Mouse (Mus musculus) gastrocnemius, postnatal 14 days (tissue): ENCODE data around the gene Zmat3. TPM values are rescaled to one million over a fixed set of nuclear protein-coding genes. Genes with fewer than 3 reads are reported as not detected.

Experiments used
- DNase-seq: peaks from one replicate; pipeline ENCODE4 v3.0.0; 2021; ENCODE audit warnings: mixed read lengths
- intact Hi-C: fragments of 180-260 bp; cut with DNase I; formaldehyde crosslinking; loops from one replicate; pipeline ENCODE4 v1.15.1; 2025; ENCODE audit warnings: low total_unique reads
- total RNA-seq, 2 experiments: library from RNA; stranded (reverse); gene quantifications; 2 replicates each; pipeline ENCODE4 v1.2.3; 2021

Zmat3 gene
- total RNA-seq, 2 experiments from 2014 or later = 6.9 to 10.1 TPM

- intact Hi-C loops = loop anchor here (10.0 kb wide), 1 partner anchor 73 kb away; no protein-coding TSS in a partner anchor
- no peak for DNase-seq
Measured at GRCm38 (mm10) chr3:32381556-32381955, 15.7 kb upstream of the Zmat3 start.

GRCm38 (mm10) chr3:32379891-32380290 is 14.1 kb upstream of the Zmat3 start:
- DNase-seq = no peak
- intact Hi-C loops = loop anchor here (10.0 kb wide), 1 partner anchor 75 kb away; no protein-coding TSS in a partner anchor

- DNase-seq = no peak
- intact Hi-C loops = no loop called here
Measured at GRCm38 (mm10) chr3:32373236-32373635, 7.4 kb upstream of the Zmat3 start.

GRCm38 (mm10) chr3:32372470-32372869 is 6.7 kb upstream of the Zmat3 start:
- DNase-seq = no peak
- intact Hi-C loops = no loop called here

GRCm38 (mm10) chr3:32371957-32372356 is 6.1 kb upstream of the Zmat3 start:
- DNase-seq = no peak
- intact Hi-C loops = no loop called here

GRCm38 (mm10) chr3:32367516-32367915 is 1.7 kb upstream of the Zmat3 start:
- no peak for DNase-seq
- intact Hi-C loops = no loop called here

- DNase-seq = no peak
- intact Hi-C loops = no loop called here
Measured at GRCm38 (mm10) chr3:32366246-32366734, 476 bp upstream of the Zmat3 start.

- DNase-seq = no peak
- intact Hi-C loops = no loop called here
Measured at GRCm38 (mm10) chr3:32364841-32365545, 821 bp downstream of the Zmat3 start.

GRCm38 (mm10) chr3:32364195-32364594 is 1.6 kb downstream of the Zmat3 start:
- no peak for DNase-seq
- intact Hi-C loops = no loop called here

- intact Hi-C loops = no loop called here
- DNase-seq = no peak
Measured at GRCm38 (mm10) chr3:32361221-32361620, 4.6 kb downstream of the Zmat3 start.

- intact Hi-C loops = no loop called here
- no peak for DNase-seq
Measured at GRCm38 (mm10) chr3:32347881-32348280, 17.9 kb downstream of the Zmat3 start.

- intact Hi-C loops = no loop called here
Measured at GRCm38 (mm10) chr3:32345249-32345648, 20.6 kb downstream of the Zmat3 start.

GRCm38 (mm10) chr3:32344825-32345224 is 21.0 kb downstream of the Zmat3 start:
- DNase-seq = no peak
- intact Hi-C loops = no loop called here

More at GRCm38 (mm10) chr3:32345249-32345648, 20.6 kb downstream of the Zmat3 start:
- no peak for DNase-seq

GRCm38 (mm10) chr3:32343371-32343770 is 22.4 kb downstream of the Zmat3 start:
- intact Hi-C loops = no loop called here
- no peak for DNase-seq

- no peak for DNase-seq
- intact Hi-C loops = no loop called here
Measured at GRCm38 (mm10) chr3:32341434-32341833, 24.4 kb downstream of the Zmat3 start.

- intact Hi-C loops = loop anchor here (10.0 kb wide), 1 partner anchor 357 kb away; no protein-coding TSS in a partner anchor
- no peak for DNase-seq
Measured at GRCm38 (mm10) chr3:32338231-32338630, 27.6 kb downstream of the Zmat3 start.

GRCm38 (mm10) chr3:32337770-32338169 is 28.0 kb downstream of the Zmat3 start:
- intact Hi-C loops = loop anchor here (10.0 kb wide), 1 partner anchor 357 kb away; no protein-coding TSS in a partner anchor
- DNase-seq = no peak

GRCm38 (mm10) chr3:32334901-32335300 is 30.9 kb downstream of the Zmat3 start:
- DNase-seq = no peak
- intact Hi-C loops = loop anchor here (10.0 kb wide), 1 partner anchor 360 kb away; no protein-coding TSS in a partner anchor

- peak; percentile 65 for DNase-seq
- intact Hi-C loops = loop anchor here (2.0 to 10.0 kb wide), 2 partner anchors 175 to 361 kb away; no protein-coding TSS in a partner anchor
Measured at GRCm38 (mm10) chr3:32333456-32334086, 32.2 kb downstream of the Zmat3 start.

- DNase-seq = no peak
- intact Hi-C loops = loop anchor here (5.0 kb wide), 1 partner anchor 526 kb away; no protein-coding TSS in a partner anchor
Measured at GRCm38 (mm10) chr3:32317901-32318416, 47.9 kb downstream of the Zmat3 start.
